Mouse (Mus musculus) liver, embryonic 13.5 days (tissue): ENCODE results near the gene Hoxd8. TPM values are rescaled to one million over a fixed set of nuclear protein-coding genes. Genes with fewer than 3 reads are reported as not detected.

Experiments
- ATAC-seq: fragments of 200-750 bp; cut with Nextera tagmentation; 2 replicates; pipeline ENCODE4 v1.8.0; 2017; ENCODE audit warnings: low read depth, mild to moderate bottlenecking, moderate number of reproducible peaks, moderate library complexity
- DNase-seq: peaks from one replicate; pipeline ENCODE4 v3.0.0; 2022
- H3K27ac ChIP-seq: fragments of 300-500 bp; sonication (generic); 2 replicates; pipeline ENCODE4 v1.5.1; 2015; ENCODE audit warnings: moderate library complexity, mild to moderate bottlenecking, inconsistent platforms
- H3K27me3 ChIP-seq: fragments of 300-500 bp; sonication (generic); 2 replicates; pipeline ENCODE4 v1.6.1; 2015; ENCODE audit warnings: mild to moderate bottlenecking, inconsistent platforms
- H3K36me3 ChIP-seq: fragments of 300-500 bp; sonication (generic); 2 replicates; pipeline ENCODE4 v1.6.1; 2015; ENCODE audit warnings: mild to moderate bottlenecking, inconsistent platforms
- H3K4me1 ChIP-seq: fragments of 300-500 bp; sonication (generic); replicated peaks from 2 replicates; pipeline ENCODE4 v1.6.1; 2015; ENCODE audit warnings: inconsistent platforms
- H3K4me2 ChIP-seq: fragments of 300-500 bp; sonication (generic); 2 replicates; pipeline ENCODE4 v1.6.1; 2015; ENCODE audit warnings: inconsistent platforms, mild to moderate bottlenecking, moderate library complexity
- H3K4me3 ChIP-seq: fragments of 300-500 bp; sonication (generic); replicated peaks from 2 replicates; pipeline ENCODE4 v1.5.1; 2015; ENCODE audit warnings: mild to moderate bottlenecking, inconsistent platforms
- H3K9ac ChIP-seq: fragments of 300-500 bp; sonication (generic); 2 replicates; pipeline ENCODE4 v1.6.1; 2015; ENCODE audit warnings: mild to moderate bottlenecking, inconsistent platforms
- H3K9me3 ChIP-seq: fragments of 300-500 bp; sonication (generic); replicated peaks from 2 replicates; pipeline ENCODE4 v1.6.1; 2016; ENCODE audit warnings: inconsistent platforms
- WGBS: fragments of 180-500 bp; shearing (Covaris S2); methylation state at CpG from one replicate; pipeline ENCODE4 v1.1.7; 2015; ENCODE audit not compliant: insufficient replicate concordance; 5-methylcytosine and 5-hydroxymethylcytosine counted together
- polyA plus RNA-seq: library from polyadenylated mRNA; unstranded; fragments of >200 nt; fragmentation: Nextera tagmentation; extraction: Ambion mirVana; gene quantifications from 2 replicates; pipeline ENCODE4 v1.2.1, GENCODE M21; 2015

The Hoxd8 gene
- polyA plus RNA-seq, 1 experiment from 2014 or later: 0.10 TPM

- Histone ChIP-seq H3K9ac (no peak overlapping the region), H3K9me3 (no peaks in the 10 kb centered on the region), H3K27me3 (peaks cover 99% of the 10 kb centered on the region), H3K4me2 (no peak overlapping the region), H3K27ac (no peak overlapping the region), H3K4me3 (no peak overlapping the region), H3K4me1 (peaks cover 13% of the 10 kb centered on the region), H3K36me3 (no peaks in the 10 kb centered on the region)
- no peak for ATAC-seq
- no peak for DNase-seq
- 5% methylated on average over 26 of the region's 26 CpGs for WGBS
These were observed 559 bp upstream of the Hoxd8 start for GRCm38 (mm10) chr2:74703720-74704392.

- Histone ChIP-seq H3K9ac (no peak overlapping the region), H3K9me3 (no peaks in the 10 kb centered on the region), H3K4me2 (peak overlapping the region; percentile 61), H3K36me3 (no peaks in the 10 kb centered on the region), H3K4me3 (peak overlapping the region; percentile 50), H3K27ac (no peak overlapping the region), H3K27me3 (peaks cover 99% of the 10 kb centered on the region), H3K4me1 (peaks cover 13% of the 10 kb centered on the region)
- ATAC-seq (no peak), DNase-seq (no peak)
- WGBS: 0% methylated on average over 25 of the region's 66 CpGs
These were observed 618 bp downstream of the Hoxd8 start for GRCm38 (mm10) chr2:74704999-74705466.

GRCm38 (mm10) chr2:74705467-74706089 lies 1.2 kb downstream of the Hoxd8 start:
- 1% methylated on average over 68 of the region's 85 CpGs for WGBS
- Histone ChIP-seq H3K4me3 (peak overlapping the region; percentile 50), H3K9ac (no peak overlapping the region), H3K27ac (no peak overlapping the region), H3K4me2 (peak overlapping the region; percentile 61), H3K27me3 (peaks cover 99% of the 10 kb centered on the region), H3K9me3 (no peaks in the 10 kb centered on the region), H3K36me3 (no peaks in the 10 kb centered on the region), H3K4me1 (peaks cover 13% of the 10 kb centered on the region)
- ATAC-seq (no peak), DNase-seq (no peak)

- no peak overlapping the region for H3K4me3 ChIP-seq
- no peaks in the 10 kb centered on the region for H3K36me3 ChIP-seq
- H3K27ac ChIP-seq: no peak overlapping the region
- WGBS: 5% methylated on average over 13 of the region's 13 CpGs
- H3K27me3 ChIP-seq: peaks cover 99% of the 10 kb centered on the region
- no peaks in the 10 kb centered on the region for H3K9me3 ChIP-seq
- no peak overlapping the region for H3K4me2 ChIP-seq
- DNase-seq (no peak), ATAC-seq (no peak)
- H3K4me1 ChIP-seq: peaks cover 13% of the 10 kb centered on the region
- no peak overlapping the region for H3K9ac ChIP-seq
These were observed 2.1 kb downstream of the Hoxd8 start for GRCm38 (mm10) chr2:74706393-74706960.

GRCm38 (mm10) chr2:74707599-74707998 lies 3.2 kb downstream of the Hoxd8 start:
- 16% methylated on average over 7 of the region's 7 CpGs for WGBS
- peaks cover 13% of the 10 kb centered on the region for H3K4me1 ChIP-seq
- no peak overlapping the region for H3K27ac ChIP-seq
- H3K4me2 ChIP-seq: no peak overlapping the region
- no peak for DNase-seq
- H3K27me3 ChIP-seq: peaks cover 99% of the 10 kb centered on the region
- H3K4me3 ChIP-seq: no peak overlapping the region
- no peak for ATAC-seq
- no peak overlapping the region for H3K9ac ChIP-seq
- no peaks in the 10 kb centered on the region for H3K9me3 ChIP-seq
- H3K36me3 ChIP-seq: no peaks in the 10 kb centered on the region

- Histone ChIP-seq H3K4me2 (no peak overlapping the region), H3K27ac (no peak overlapping the region), H3K9ac (no peak overlapping the region), H3K9me3 (no peaks in the 10 kb centered on the region), H3K4me3 (no peak overlapping the region), H3K36me3 (no peaks in the 10 kb centered on the region), H3K27me3 (peaks cover 99% of the 10 kb centered on the region), H3K4me1 (peaks cover 13% of the 10 kb centered on the region)
- DNase-seq: no peak
- 42% methylated on average over 4 of the region's 4 CpGs for WGBS
- ATAC-seq: no peak
These were observed 4.3 kb downstream of the Hoxd8 start for GRCm38 (mm10) chr2:74708676-74709075.

GRCm38 (mm10) chr2:74709465-74710419 lies 5.3 kb downstream of the Hoxd8 start:
- H3K4me1 ChIP-seq: peaks cover 11% of the 10 kb centered on the region
- WGBS: 15% methylated on average over 5 of the region's 5 CpGs
- H3K4me3 ChIP-seq: no peak overlapping the region
- no peaks in the 10 kb centered on the region for H3K36me3 ChIP-seq
- no peak overlapping the region for H3K4me2 ChIP-seq
- H3K9me3 ChIP-seq: no peaks in the 10 kb centered on the region
- no peak overlapping the region for H3K27ac ChIP-seq
- H3K9ac ChIP-seq: no peak overlapping the region
- peaks cover 99% of the 10 kb centered on the region for H3K27me3 ChIP-seq
- no peak for ATAC-seq
- no peak for DNase-seq

- Histone ChIP-seq H3K4me1 (no peaks in the 10 kb centered on the region), H3K9me3 (no peaks in the 10 kb centered on the region), H3K4me2 (no peak overlapping the region), H3K4me3 (no peak overlapping the region), H3K9ac (no peak overlapping the region), H3K27me3 (peaks cover 99% of the 10 kb centered on the region), H3K36me3 (no peaks in the 10 kb centered on the region), H3K27ac (no peak overlapping the region)
- 3% methylated on average over 16 of the region's 16 CpGs for WGBS
- no peak for ATAC-seq
- DNase-seq: no peak
These were observed 6.6 kb downstream of the Hoxd8 start for GRCm38 (mm10) chr2:74710929-74711543.

GRCm38 (mm10) chr2:74711721-74712621 lies 7.6 kb downstream of the Hoxd8 start, which contains the start of the genes Hoxd3 and Hoxd4:
Gene Hoxd3, plus strand, starts transcription at chr2:74711927.
Gene Hoxd4, plus strand, starts transcription at chr2:74711929.
- ATAC-seq (no peak), DNase-seq (no peak)
- under 1% methylated on average over 65 of the region's 65 CpGs for WGBS
- peak within 1 kb of the TSS; percentile 21 for H3K4me3 ChIP-seq
- no peaks in the 10 kb centered on the region for H3K4me1 ChIP-seq
- H3K9me3 ChIP-seq: no peaks in the 10 kb centered on the region
- no peak within 1 kb of the TSS for H3K27ac ChIP-seq
- H3K36me3 ChIP-seq: no peaks in the 10 kb centered on the region
- H3K9ac ChIP-seq: no peak within 1 kb of the TSS
- H3K27me3 ChIP-seq: peaks cover 99% of the 10 kb centered on the region
- H3K4me2 ChIP-seq: peak within 1 kb of the TSS; percentile 33
